Mouse (Mus musculus): ENCODE measurements around the gene Haghl. TPM values are rescaled to one million over a fixed set of nuclear protein-coding genes. Genes with fewer than 3 reads are reported as not detected.
A peak's percentile ranks its signal among the peaks of the same experiment; 100 is the strongest.

Gene Haghl
- polyA plus RNA-seq (2014; fragmentation: Nextera tagmentation; extraction: Ambion mirVana) = 42.1 and 66.5 TPM in 2 replicates

GRCm38 (mm10) chr17:25785281-25785745, at the start of gene Haghl:
TSS of gene Haghl (minus strand) at chr17:25785673.
- Histone ChIP-seq H3K4me3 (ENCODE audit: low read depth, low read length) (peak within 1 kb of the TSS; percentile 76), H3K4me1 (ENCODE audit: control insufficient read depth, insufficient read depth, low read length) (peaks cover 14% of the 10 kb centered on the region), H3K9ac (ENCODE audit: low read depth, low read length) (peak within 1 kb of the TSS; percentile 82), H3K36me3 (ENCODE audit: control insufficient read depth, insufficient read depth, low read length) (peaks cover 56% of the 10 kb centered on the region), H3K9me3 (ENCODE audit: control insufficient read depth, low read length) (no peaks in the 10 kb centered on the region), H3K4me2 (ENCODE audit: low read depth, low read length) (peak within 1 kb of the TSS; percentile 87), H3K27ac (replicated peaks; ENCODE audit: low read depth, low read length) (peak within 1 kb of the TSS; percentile 91), H3K27me3 (replicated peaks; ENCODE audit: control insufficient read depth, insufficient read depth, low read length) (no peaks in the 10 kb centered on the region)
- DNase-seq (ENCODE audit: low spot score) = peak; percentile 97
- 0% methylated on average over 23 of the region's 23 CpGs for WGBS
- peak; percentile 89 for ATAC-seq (ENCODE audit: low read depth)

DNA sequence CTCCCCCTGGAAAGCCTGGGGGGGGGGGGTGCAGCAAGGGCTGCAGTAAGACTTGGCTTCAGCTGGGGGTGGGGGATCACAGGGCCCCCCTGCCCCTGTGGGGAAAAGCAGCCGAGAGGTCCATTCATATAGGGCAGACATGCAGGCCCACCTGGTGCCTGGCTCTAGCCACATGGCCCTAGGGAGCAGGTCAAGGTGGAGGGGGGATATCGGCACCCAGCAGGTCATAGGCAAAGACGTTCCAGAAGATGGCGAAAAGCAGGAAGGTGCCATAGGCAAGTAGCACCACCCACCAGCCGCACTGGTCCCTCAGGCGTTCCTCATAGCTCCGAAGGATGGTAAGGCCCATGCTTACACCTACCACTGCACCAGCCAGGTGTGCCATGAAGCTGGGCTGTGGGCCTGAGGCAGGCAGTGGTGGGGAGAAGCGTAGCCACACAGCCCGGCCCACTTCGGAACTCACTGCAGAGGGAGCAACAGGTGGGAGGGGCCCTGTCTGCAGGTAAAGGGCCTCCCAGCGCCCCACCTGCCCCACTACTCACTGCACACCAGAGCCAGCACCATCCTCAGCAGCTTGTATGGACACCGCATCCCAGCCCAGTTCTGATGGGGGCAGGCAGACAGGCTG, 49.2 kb upstream of the Haghl start:
- peaks cover 31% of the 10 kb centered on the region for H3K36me3 ChIP-seq (ENCODE audit: control insufficient read depth, insufficient read depth, low read length)
- WGBS = 84% methylated on average over 10 of the region's 12 CpGs
- no peak overlapping the region for H3K27ac ChIP-seq (replicated peaks; ENCODE audit: low read depth, low read length)
- H3K27me3 ChIP-seq (replicated peaks; ENCODE audit: control insufficient read depth, insufficient read depth, low read length) = no peaks in the 10 kb centered on the region
- peak overlapping the region; percentile 86 for H3K4me2 ChIP-seq (ENCODE audit: low read depth, low read length)
- H3K4me3 ChIP-seq (ENCODE audit: low read depth, low read length) = peak overlapping the region; percentile 87
- DNase-seq (ENCODE audit: low spot score) (no peak), ATAC-seq (ENCODE audit: low read depth) (no peak)
- H3K9me3 ChIP-seq (ENCODE audit: control insufficient read depth, low read length) = no peaks in the 10 kb centered on the region
- H3K9ac ChIP-seq (ENCODE audit: low read depth, low read length) = peak overlapping the region; percentile 90
- peaks cover 41% of the 10 kb centered on the region for H3K4me1 ChIP-seq (ENCODE audit: control insufficient read depth, insufficient read depth, low read length)

DNA sequence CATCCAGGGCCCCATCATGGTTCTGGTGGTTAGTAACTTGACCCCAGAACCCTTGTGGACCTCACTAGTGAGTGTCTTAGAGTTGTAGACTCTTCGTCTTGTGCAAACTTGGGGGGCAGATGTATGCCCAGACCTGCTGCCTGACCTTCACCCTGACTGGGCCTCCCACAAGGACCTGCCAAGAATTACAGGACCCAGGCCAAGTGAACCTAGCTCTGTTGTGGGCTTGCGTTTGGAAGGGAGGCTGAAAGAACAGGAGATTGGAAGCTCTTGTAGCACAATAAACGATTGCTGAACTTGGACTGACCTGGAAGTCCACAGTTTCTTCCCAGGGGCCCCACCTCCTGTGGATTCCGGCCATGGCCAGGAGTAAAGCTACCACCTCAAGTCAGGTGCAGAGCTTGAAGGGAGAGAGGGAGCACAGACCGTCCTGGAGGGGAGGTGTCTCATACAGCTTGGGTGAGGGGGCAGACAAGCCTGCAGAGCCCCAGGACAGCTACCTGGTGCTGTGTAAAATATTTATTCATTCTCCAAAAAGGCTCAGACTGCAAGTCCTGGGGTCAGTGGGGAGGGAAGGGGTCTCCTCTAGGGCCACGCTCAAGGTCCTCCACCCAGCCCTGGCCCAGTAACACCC, 48.6 kb upstream of the Haghl start:
- Histone ChIP-seq H3K9ac (ENCODE audit: low read depth, low read length) (peak overlapping the region; percentile 90), H3K4me3 (ENCODE audit: low read depth, low read length) (peak overlapping the region; percentile 87), H3K27me3 (replicated peaks; ENCODE audit: control insufficient read depth, insufficient read depth, low read length) (no peaks in the 10 kb centered on the region), H3K4me1 (ENCODE audit: control insufficient read depth, insufficient read depth, low read length) (peaks cover 43% of the 10 kb centered on the region), H3K9me3 (ENCODE audit: control insufficient read depth, low read length) (no peaks in the 10 kb centered on the region), H3K4me2 (ENCODE audit: low read depth, low read length) (peak overlapping the region; percentile 86), H3K36me3 (ENCODE audit: control insufficient read depth, insufficient read depth, low read length) (peaks cover 26% of the 10 kb centered on the region), H3K27ac (replicated peaks; ENCODE audit: low read depth, low read length) (peak overlapping the region; percentile 96)
- WGBS = 31% methylated on average over 6 of the region's 6 CpGs
- DNase-seq (ENCODE audit: low spot score) (no peak), ATAC-seq (ENCODE audit: low read depth) (no peak)

GRCm38 (mm10) chr17:25833291-25833663, 47.8 kb upstream of the Haghl start, which contains the start of gene Stub1:
TSS of gene Stub1 (minus strand) at chr17:25833404.
- peaks cover 43% of the 10 kb centered on the region for H3K4me1 ChIP-seq (ENCODE audit: control insufficient read depth, insufficient read depth, low read length)
- no peaks in the 10 kb centered on the region for H3K9me3 ChIP-seq (ENCODE audit: control insufficient read depth, low read length)
- peak within 1 kb of the TSS; percentile 96 for H3K27ac ChIP-seq (replicated peaks; ENCODE audit: low read depth, low read length)
- ATAC-seq (ENCODE audit: low read depth) (peak; percentile 50), DNase-seq (ENCODE audit: low spot score) (peak; percentile 96)
- H3K4me2 ChIP-seq (ENCODE audit: low read depth, low read length) = peak within 1 kb of the TSS; percentile 86
- H3K36me3 ChIP-seq (ENCODE audit: control insufficient read depth, insufficient read depth, low read length) = peaks cover 22% of the 10 kb centered on the region
- no peaks in the 10 kb centered on the region for H3K27me3 ChIP-seq (replicated peaks; ENCODE audit: control insufficient read depth, insufficient read depth, low read length)
- peak within 1 kb of the TSS; percentile 87 for H3K4me3 ChIP-seq (ENCODE audit: low read depth, low read length)
- 1% methylated on average over 24 of the region's 24 CpGs for WGBS
- peak within 1 kb of the TSS; percentile 90 for H3K9ac ChIP-seq (ENCODE audit: low read depth, low read length)

DNA sequence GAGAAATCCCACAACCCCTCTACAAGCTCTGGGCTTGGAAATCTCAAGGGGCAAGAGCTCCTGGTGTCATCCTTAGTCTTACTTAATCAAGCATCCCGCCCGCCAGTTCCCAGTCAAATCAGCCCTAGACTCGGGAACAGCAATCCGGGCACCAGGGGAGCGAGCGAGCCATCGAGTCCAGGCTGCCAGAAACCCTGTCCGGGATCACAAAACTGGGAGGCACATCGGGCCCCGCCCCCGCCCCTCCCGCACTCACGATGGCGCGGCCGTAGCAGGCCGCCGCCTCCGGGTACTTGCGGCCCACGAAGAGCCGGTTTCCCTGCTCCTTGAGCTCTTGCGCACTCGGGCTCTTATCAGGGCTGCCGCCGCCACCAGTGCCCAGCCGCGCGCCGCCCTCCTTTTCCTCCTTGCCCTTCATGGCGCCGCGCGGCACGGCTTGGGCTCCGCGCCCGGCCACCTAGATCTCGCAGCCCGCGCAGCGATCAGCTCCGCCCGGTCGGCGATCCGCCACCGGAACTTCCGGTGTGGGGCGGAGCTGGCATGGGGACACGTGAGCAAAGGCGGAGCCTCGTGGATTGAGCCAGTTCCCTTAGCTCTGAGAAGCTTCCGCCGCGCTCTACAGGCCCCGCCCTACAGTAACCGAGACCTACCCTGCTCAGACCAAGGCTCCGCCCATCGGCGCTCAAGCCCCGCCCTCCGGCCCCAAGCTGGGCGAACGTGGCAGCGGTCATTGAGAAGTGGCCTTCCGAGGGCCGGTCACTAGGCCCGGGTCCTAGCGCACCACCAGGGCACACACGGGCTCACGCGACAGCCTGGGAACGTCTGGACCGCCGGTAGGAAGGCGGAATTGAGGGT, 47.2 kb upstream of the Haghl start:
- no peaks in the 10 kb centered on the region for H3K27me3 ChIP-seq (replicated peaks; ENCODE audit: control insufficient read depth, insufficient read depth, low read length)
- no peaks in the 10 kb centered on the region for H3K9me3 ChIP-seq (ENCODE audit: control insufficient read depth, low read length)
- H3K4me3 ChIP-seq (ENCODE audit: low read depth, low read length) = peak overlapping the region; percentile 87
- peak overlapping the region; percentile 96 for H3K27ac ChIP-seq (replicated peaks; ENCODE audit: low read depth, low read length)
- peak overlapping the region; percentile 90 for H3K9ac ChIP-seq (ENCODE audit: low read depth, low read length)
- peaks cover 43% of the 10 kb centered on the region for H3K4me1 ChIP-seq (ENCODE audit: control insufficient read depth, insufficient read depth, low read length)
- WGBS = under 1% methylated on average over 53 of the region's 77 CpGs
- DNase-seq (ENCODE audit: low spot score) = peak; percentile 100
- H3K4me2 ChIP-seq (ENCODE audit: low read depth, low read length) = peak overlapping the region; percentile 86
- peaks cover 28% of the 10 kb centered on the region for H3K36me3 ChIP-seq (ENCODE audit: control insufficient read depth, insufficient read depth, low read length)
- ATAC-seq (ENCODE audit: low read depth) = peak; percentile 90

GRCm38 (mm10) chr17:25831451-25832281, 46.2 kb upstream of the Haghl start:
- Histone ChIP-seq H3K9me3 (ENCODE audit: control insufficient read depth, low read length) (no peaks in the 10 kb centered on the region), H3K36me3 (ENCODE audit: control insufficient read depth, insufficient read depth, low read length) (peaks cover 34% of the 10 kb centered on the region), H3K27me3 (replicated peaks; ENCODE audit: control insufficient read depth, insufficient read depth, low read length) (no peaks in the 10 kb centered on the region), H3K4me1 (ENCODE audit: control insufficient read depth, insufficient read depth, low read length) (peaks cover 43% of the 10 kb centered on the region), H3K4me2 (ENCODE audit: low read depth, low read length) (peak overlapping the region; percentile 86), H3K9ac (ENCODE audit: low read depth, low read length) (peak overlapping the region; percentile 90), H3K4me3 (ENCODE audit: low read depth, low read length) (peak overlapping the region; percentile 87), H3K27ac (replicated peaks; ENCODE audit: low read depth, low read length) (peak overlapping the region; percentile 86)
- DNase-seq (ENCODE audit: low spot score) (no peak), ATAC-seq (ENCODE audit: low read depth) (no peak)
- 61% methylated on average over 21 of the region's 21 CpGs for WGBS

GRCm38 (mm10) chr17:25830806-25831431, 45.4 kb upstream of the Haghl start:
- peak overlapping the region; percentile 86; the same call in 1 of the 2 replicates for H3K4me2 ChIP-seq (ENCODE audit: low read depth, low read length)
- no peaks in the 10 kb centered on the region for H3K27me3 ChIP-seq (replicated peaks; ENCODE audit: control insufficient read depth, insufficient read depth, low read length)
- H3K4me3 ChIP-seq (ENCODE audit: low read depth, low read length) = peak overlapping the region; percentile 87
- no peak overlapping the region for H3K27ac ChIP-seq (replicated peaks; ENCODE audit: low read depth, low read length)
- H3K9ac ChIP-seq (ENCODE audit: low read depth, low read length) = peak overlapping the region; percentile 90; the same call in 1 of the 2 replicates
- peaks cover 38% of the 10 kb centered on the region for H3K4me1 ChIP-seq (ENCODE audit: control insufficient read depth, insufficient read depth, low read length)
- DNase-seq (ENCODE audit: low spot score) (no peak), ATAC-seq (ENCODE audit: low read depth) (no peak)
- 84% methylated on average over 13 of the region's 14 CpGs for WGBS
- H3K9me3 ChIP-seq (ENCODE audit: control insufficient read depth, low read length) = no peaks in the 10 kb centered on the region
- peaks cover 41% of the 10 kb centered on the region for H3K36me3 ChIP-seq (ENCODE audit: control insufficient read depth, insufficient read depth, low read length)
